Mouse (Mus musculus) layer of hippocampus, postnatal 36 days (tissue): ENCODE results near the gene Myh4. TPM values are rescaled to one million over a fixed set of nuclear protein-coding genes. Genes with fewer than 3 reads are reported as not detected.

Source experiments
- DNase-seq, 2 experiments: peaks; one replicate each; pipeline ENCODE4 v3.0.0; 2022
- total RNA-seq, 2 experiments: library from RNA; stranded (reverse); gene quantifications; 2 replicates each; pipeline ENCODE4 v1.2.3; 2021

Myh4 gene
- under 1 TPM; 0.08 to 0.15 TPM for total RNA-seq

GRCm38 (mm10) chr11:67237481-67238079 lies at the start of gene Myh4:
Myh4 (plus strand) TSS chr11:67238029.
- DNase-seq: no peak

- DNase-seq: no peak
These were observed 47.5 kb upstream of the Myh4 start for GRCm38 (mm10) chr11:67190316-67190715.

GRCm38 (mm10) chr11:67190814-67191213 lies 47.0 kb upstream of the Myh4 start:
- DNase-seq: no peak

GRCm38 (mm10) chr11:67191496-67191895 lies 46.3 kb upstream of the Myh4 start:
- DNase-seq: no peak

GRCm38 (mm10) chr11:67199321-67199720 lies 38.5 kb upstream of the Myh4 start:
- no peak for DNase-seq

GRCm38 (mm10) chr11:67199752-67200151 lies 38.1 kb upstream of the Myh4 start, which contains the start of gene Myh1:
Myh1 (plus strand) TSS chr11:67200052.
- no peak for DNase-seq

GRCm38 (mm10) chr11:67204766-67205165 lies 33.1 kb upstream of the Myh4 start:
- no peak for DNase-seq

GRCm38 (mm10) chr11:67221803-67222202 lies 16.0 kb upstream of the Myh4 start:
- DNase-seq: no peak

- DNase-seq: no peak
These were observed 13.4 kb upstream of the Myh4 start for GRCm38 (mm10) chr11:67224466-67224865.

GRCm38 (mm10) chr11:67228731-67229130 lies 9.1 kb upstream of the Myh4 start:
- no peak for DNase-seq

GRCm38 (mm10) chr11:67229166-67229565 lies 8.7 kb upstream of the Myh4 start:
- no peak for DNase-seq

- no peak for DNase-seq
These were observed 7.9 kb upstream of the Myh4 start for GRCm38 (mm10) chr11:67229946-67230345.

GRCm38 (mm10) chr11:67235639-67236358 lies 2.0 kb upstream of the Myh4 start:
- no peak for DNase-seq

- DNase-seq: no peak
These were observed 1.0 kb upstream of the Myh4 start for GRCm38 (mm10) chr11:67236799-67237198.

GRCm38 (mm10) chr11:67241051-67241450 lies 3.2 kb downstream of the Myh4 start:
- no peak for DNase-seq

- peak; percentile 40 to 43 for DNase-seq
These were observed 15.9 kb downstream of the Myh4 start for GRCm38 (mm10) chr11:67253691-67254090.

- no peak for DNase-seq
These were observed 19.2 kb downstream of the Myh4 start for GRCm38 (mm10) chr11:67257048-67257447.

- DNase-seq: no peak
These were observed 23.1 kb downstream of the Myh4 start for GRCm38 (mm10) chr11:67260956-67261355.

GRCm38 (mm10) chr11:67276601-67277174 lies 38.9 kb downstream of the Myh4 start, which contains the start of gene Myh8:
Myh8 (plus strand) TSS chr11:67277124.
- no peak for DNase-seq

- DNase-seq: no peak
These were observed 55.6 kb downstream of the Myh4 start for GRCm38 (mm10) chr11:67293440-67293839.
